ENCODE assay signal across 8 mouse cellular contexts in the genomic region with DNA sequence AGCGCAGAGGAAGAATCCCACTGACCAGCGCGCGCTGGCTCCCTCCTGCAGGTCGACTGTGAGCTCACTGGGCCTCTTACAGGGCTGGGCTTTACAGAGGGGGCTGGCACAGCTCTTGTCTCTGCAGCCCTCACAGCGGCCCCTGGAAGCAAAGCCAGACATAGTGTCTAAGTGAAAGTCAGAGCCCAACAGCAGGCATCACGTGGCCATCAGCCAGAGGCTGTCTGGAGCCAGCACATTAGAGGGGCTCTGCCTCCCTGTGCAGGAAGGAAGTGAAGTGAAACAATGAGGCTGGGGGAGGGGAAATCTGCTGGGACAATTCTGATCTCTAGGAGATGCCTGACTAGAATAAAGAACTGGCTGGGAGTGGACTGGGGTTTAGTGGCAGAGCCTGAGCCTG. TPM values are rescaled to one million over a fixed set of nuclear protein-coding genes. Genes with fewer than 3 reads are reported as not detected.
A peak's percentile ranks its signal among the peaks of the same experiment; 100 is the strongest.
DNase-seq lines count a peak whose midpoint lies in the region; ATAC-seq lines count a peak whose summit lies in the region.

No protein-coding gene starts in this region.

- no peaks in the 10 kb centered on the region for H3K27me3 ChIP-seq in heart, embryonic 16.5 days (ENCODE audit: control insufficient read depth, insufficient read depth, low read length)
- no peaks in the 10 kb centered on the region for H3K27me3 ChIP-seq in lung, embryonic 16.5 days (ENCODE audit: control insufficient read depth, insufficient read depth, low read depth, low read length)

- no peaks in the 10 kb centered on the region for H3K36me3 ChIP-seq in heart, embryonic 16.5 days (ENCODE audit: control insufficient read depth, insufficient read depth)
- H3K36me3 ChIP-seq in lung, embryonic 16.5 days (ENCODE audit: control insufficient read depth, insufficient read depth, low read length): no peaks in the 10 kb centered on the region

- no peaks in the 10 kb centered on the region for H3K9me3 ChIP-seq in heart, embryonic 16.5 days (replicated peaks; ENCODE audit: control insufficient read depth, low read length)
- no peaks in the 10 kb centered on the region for H3K9me3 ChIP-seq in lung, embryonic 16.5 days (ENCODE audit: control insufficient read depth, low read length)

- 2% methylated on average over 7 of the region's 7 CpGs for WGBS in heart, embryonic 16.5 days
- WGBS in lung, embryonic 16.5 days: 15% methylated on average over 7 of the region's 7 CpGs

- peak overlapping the region; percentile 58 for H3K9ac ChIP-seq in heart, embryonic 16.5 days (ENCODE audit: low read length)
- H3K9ac ChIP-seq in lung, embryonic 16.5 days (ENCODE audit: low read length): peak overlapping the region; percentile 60

- peak overlapping the region; percentile 92 for H3K27ac ChIP-seq in heart, embryonic 16.5 days (ENCODE audit: low read length)
- peak overlapping the region; percentile 90 for H3K27ac ChIP-seq in lung, embryonic 16.5 days (ENCODE audit: low read length)

- peak overlapping the region; percentile 19; the same call in 1 of the 2 replicates for H3K4me3 ChIP-seq in heart, embryonic 16.5 days (ENCODE audit: low read length)
- 0 out of 2 replicates have a peak overlapping the region, but pooled peaks have one; percentile 7 for H3K4me3 ChIP-seq in lung, embryonic 16.5 days (ENCODE audit: low read length)

- H3K4me2 ChIP-seq in heart, embryonic 16.5 days (ENCODE audit: low read depth, low read length): peak overlapping the region; percentile 56
- peak overlapping the region; percentile 46 for H3K4me2 ChIP-seq in lung, embryonic 16.5 days (ENCODE audit: low read depth, low read length)

- peak; percentile 90 for ATAC-seq in heart, embryonic 16.5 days (replicated peaks; ENCODE audit: extremely low read depth, insufficient read depth, low FRiP score)
- ATAC-seq in lung, embryonic 16.5 days (ENCODE audit: low read depth): peak; percentile 95

- peaks cover 24% of the 10 kb centered on the region for H3K4me1 ChIP-seq in heart, embryonic 16.5 days (ENCODE audit: control insufficient read depth, insufficient read depth, low read length)
- peaks cover 19% of the 10 kb centered on the region for H3K4me1 ChIP-seq in lung, embryonic 16.5 days (replicated peaks; ENCODE audit: control insufficient read depth, insufficient read depth, low read length)

- peak; percentile 40 to 63 for DNase-seq in spleen, postnatal 4 days (ENCODE audit: low spot score in 2 of 2)
- DNase-seq in spleen, adult 18-20 months: no peak
- peak; percentile 82 for DNase-seq in embryo, embryonic 9.5 days (ENCODE audit: extremely low spot score)
- peak; percentile 84 for DNase-seq in kidney, postnatal 10 days
- DNase-seq in retina, embryonic 14.5 days (ENCODE audit: low spot score): peak; percentile 84
- DNase-seq in cerebellum, adult 11 months: no peak

RNA-seq across cellular contexts. Expression of a gene that starts 2.0 kb away (rescaled TPM):
- polyA plus RNA-seq in heart, embryonic 16.5 days (2015; fragmentation: Nextera tagmentation; extraction: Ambion mirVana): 1.1 and 1.3 TPM in 2 replicates
- 2.3 and 3.8 TPM in 2 replicates for polyA plus RNA-seq in lung, embryonic 16.5 days (2015; fragmentation: Nextera tagmentation; extraction: Ambion mirVana)

RNA-seq across cellular contexts. Expression of a gene that starts 10.2 kb away (rescaled TPM):
- polyA plus RNA-seq in heart, embryonic 16.5 days (2015; fragmentation: Nextera tagmentation; extraction: Ambion mirVana): 42.0 and 49.8 TPM in 2 replicates
- 23.4 and 28.2 TPM in 2 replicates for polyA plus RNA-seq in lung, embryonic 16.5 days (2015; fragmentation: Nextera tagmentation; extraction: Ambion mirVana)

RNA-seq across cellular contexts. Expression of a gene that starts 44.4 kb away (rescaled TPM):
- 1,011 and 1,085 TPM in 2 replicates for polyA plus RNA-seq in heart, embryonic 16.5 days (2015; fragmentation: Nextera tagmentation; extraction: Ambion mirVana)
- 2,193 and 2,268 TPM in 2 replicates for polyA plus RNA-seq in lung, embryonic 16.5 days (2015; fragmentation: Nextera tagmentation; extraction: Ambion mirVana)

Comparison
In these comparisons a context has a peak if more than half of its experiments do, and no peak if none do; other contexts are left out.
1. DNase-seq: peak in spleen, postnatal 4 days (2 of 2), embryo, embryonic 9.5 days (single experiment), kidney, postnatal 10 days (single experiment) and retina, embryonic 14.5 days (single experiment); none in spleen, adult 18-20 months (0 of 2) and cerebellum, adult 11 months (single experiment).